Mouse (Mus musculus) Patski (cell line): ENCODE measurements around the gene Gm8947. TPM values are rescaled to one million over a fixed set of nuclear protein-coding genes. Genes with fewer than 3 reads are reported as not detected.

ENCODE experiments used
- ATAC-seq: fragments of 100-300 bp; one replicate; pipeline ENCODE4 v1.8.0; 2021
- CTCF ChIA-PET: fragments of 350-600 bp; sonication (Branson Sonifier 250); formaldehyde crosslinking; loops from one replicate; lab custom pipeline; 2022; ENCODE audit warnings: inconsistent platforms; lab: Charles Lee
- POLR2A ChIA-PET: fragments of 350-600 bp; sonication (Branson Sonifier 250); formaldehyde crosslinking; loops from one replicate; lab custom pipeline; 2022; ENCODE audit warnings: antibody characterized with exemption, inconsistent platforms; lab: Charles Lee
- DNase-seq: peaks from one replicate; pipeline ENCODE4 v3.0.0-alpha.2; 2011; ENCODE audit warnings: low read depth, low spot score
- H3K27me3 ChIP-seq: fragments of 371-371 bp; one replicate; pipeline ENCODE4 v1.5.1; 2021
- CTCF ChIP-seq: fragments of 100-300 bp; IDR thresholded peaks from one replicate; pipeline ENCODE4 v1.5.1; 2021
- in situ Hi-C: fragments of 300-500 bp; cut with MboI; formaldehyde crosslinking; loops from 3 replicates; pipeline ENCODE4 v1.11.1; 2018; ENCODE audit warnings: low pct_unique_long_range_greater_than_20kb, mixed read lengths
- polyA plus RNA-seq: library from polyadenylated mRNA; unstranded; gene quantifications from one replicate; pipeline ENCODE4 v1.2.3, GENCODE M21; 2021

Gm8947 gene
- polyA plus RNA-seq, 1 experiment from 2014 or later = not detected

GRCm38 (mm10) chr1:151157963-151158856 lies 34.0 kb upstream of the Gm8947 start:
- no peak for TF ChIP-seq CTCF
- in situ Hi-C loops = loop anchor here (5.0 kb wide), 1 partner anchor 184 kb away; the partner anchor contains the start of gene Ivns1abp
- DNase-seq (peak; percentile 54), ATAC-seq (no peak)
- no peaks in the 10 kb centered on the region for H3K27me3 ChIP-seq
- ChIA-PET POLR2A (interaction anchor here (0.6 to 2.0 kb wide), 2 partner anchors 19 to 186 kb away, joined by 3 to 7 read pairs; partner anchors contain the start of gene Ivns1abp), CTCF (interaction anchor here (0.9 to 2.0 kb wide), 8 partner anchors 8 to 96 kb away, joined by 3 to 8 read pairs (median 4); no protein-coding TSS in a partner anchor)

GRCm38 (mm10) chr1:151158857-151159510 lies 33.2 kb upstream of the Gm8947 start:
- ChIA-PET POLR2A (interaction anchor here (2.0 kb wide), 1 partner anchor 186 kb away, joined by 7 read pairs; the partner anchor contains the start of gene Ivns1abp), CTCF (interaction anchor here (2.0 kb wide), 1 partner anchor 9 kb away, joined by 8 read pairs; no protein-coding TSS in a partner anchor)
- DNase-seq (no peak), ATAC-seq (no peak)
- in situ Hi-C loops = loop anchor here (5.0 kb wide), 1 partner anchor 183 kb away; the partner anchor contains the start of gene Ivns1abp
- TF ChIP-seq CTCF = no peak
- H3K27me3 ChIP-seq = no peaks in the 10 kb centered on the region

GRCm38 (mm10) chr1:151166031-151166430 lies 26.1 kb upstream of the Gm8947 start:
- in situ Hi-C loops = loop anchor here (10.0 kb wide), 1 partner anchor 49 kb away; the partner anchor contains the start of gene Gm47996
- no peak for TF ChIP-seq CTCF
- ChIA-PET POLR2A (interaction anchor here (1.6 kb wide), 1 partner anchor 181 kb away, joined by 4 read pairs; no protein-coding TSS in a partner anchor), CTCF (interaction anchor here (0.8 to 2.4 kb wide), 3 partner anchors 8 to 178 kb away, joined by 3 to 8 read pairs (median 5); partner anchors contain the start of gene Ivns1abp)
- no peaks in the 10 kb centered on the region for H3K27me3 ChIP-seq
- DNase-seq = no peak
- no peak for ATAC-seq

- ChIA-PET CTCF (interaction anchor here (0.9 to 2.4 kb wide), 7 partner anchors 9 to 185 kb away, joined by 3 to 10 read pairs (median 5); no protein-coding TSS in a partner anchor), POLR2A (interaction anchor here (0.6 to 2.9 kb wide), 5 partner anchors 28 to 180 kb away, joined by 3 to 18 read pairs (median 4); partner anchors contain the start of gene Ivns1abp)
- no peak for DNase-seq
- H3K27me3 ChIP-seq = no peaks in the 10 kb centered on the region
- in situ Hi-C loops = loop anchor here (10.0 kb wide), 1 partner anchor 47 kb away; the partner anchor contains the start of gene Gm47996
- no peak for ATAC-seq
- TF ChIP-seq CTCF = no peak
Observed at GRCm38 (mm10) chr1:151167297-151168047, 24.7 kb upstream of the Gm8947 start.

GRCm38 (mm10) chr1:151168637-151169036 lies 23.5 kb upstream of the Gm8947 start:
- TF ChIP-seq CTCF = no peak
- ATAC-seq (peak; percentile 45), DNase-seq (peak; percentile 80)
- in situ Hi-C loops = loop anchor here (10.0 kb wide), 1 partner anchor 46 kb away; the partner anchor contains the start of gene Gm47996
- CTCF ChIA-PET = interaction anchor here (1.0 to 2.3 kb wide), 6 partner anchors 8 to 184 kb away, joined by 3 to 10 read pairs (median 4); no protein-coding TSS in a partner anchor
- POLR2A ChIA-PET = interaction anchor here (0.5 to 2.9 kb wide), 3 partner anchors 32 to 176 kb away, joined by 3 to 18 read pairs (median 4); partner anchors contain the start of gene Ivns1abp
- no peaks in the 10 kb centered on the region for H3K27me3 ChIP-seq

GRCm38 (mm10) chr1:151171572-151172461 lies 20.4 kb upstream of the Gm8947 start:
- H3K27me3 ChIP-seq = no peaks in the 10 kb centered on the region
- CTCF ChIA-PET = interaction anchor here (0.9 to 1.5 kb wide), 3 partner anchors 14 to 172 kb away, joined by 3 to 5 read pairs (median 4); partner anchors contain the start of gene Ivns1abp
- no peak for TF ChIP-seq CTCF
- POLR2A ChIA-PET = interaction anchor here (0.8 to 1.2 kb wide), 2 partner anchors 56 to 93 kb away, joined by 3 read pairs; no protein-coding TSS in a partner anchor
- ATAC-seq (peak; percentile 85), DNase-seq (peak; percentile 93)
- in situ Hi-C loops = no loop called here

- no peaks in the 10 kb centered on the region for H3K27me3 ChIP-seq
- POLR2A ChIA-PET = interaction anchor here (1.4 kb wide), 1 partner anchor 36 kb away, joined by 4 read pairs; no protein-coding TSS in a partner anchor
- DNase-seq = no peak
- TF ChIP-seq CTCF = no peak
- no peak for ATAC-seq
- CTCF ChIA-PET = interaction anchor here (0.9 to 1.4 kb wide), 4 partner anchors 9 to 98 kb away, joined by 3 to 4 read pairs (median 3); no protein-coding TSS in a partner anchor
- in situ Hi-C loops = no loop called here
Observed at GRCm38 (mm10) chr1:151177030-151177936, 14.9 kb upstream of the Gm8947 start.
